Mouse (Mus musculus): ENCODE results near the gene Sec14l1.

DNA sequence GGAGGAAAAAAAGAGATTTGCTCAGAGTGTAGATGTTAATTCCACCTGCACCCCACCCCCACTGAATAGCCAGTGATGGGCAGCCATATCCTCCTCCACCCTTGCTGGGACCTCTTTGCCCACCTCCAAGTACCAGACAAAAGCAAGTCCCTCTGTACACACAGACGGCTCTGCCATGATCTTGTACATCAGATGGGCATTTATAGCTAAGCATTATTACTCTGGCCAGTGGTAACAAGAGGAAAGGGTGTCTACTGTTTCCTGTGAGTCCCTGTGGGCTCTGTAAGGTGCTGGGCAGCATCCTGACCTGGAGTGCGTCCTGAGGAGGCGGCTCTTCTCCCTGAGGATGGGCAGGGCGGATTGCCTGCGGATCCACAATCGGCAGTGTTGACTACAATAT is 7.0 kb downstream of the Sec14l1 start:
- TF ChIP-seq POLR2A (IDR thresholded peaks at IDR 0.05; ENCODE audit: extremely low read depth, insufficient read depth, low read length) (no peak), CTCF (IDR thresholded peaks at IDR 0.05; ENCODE audit: extremely low read depth, insufficient read depth, low read length) (no peak)
